Mouse (Mus musculus): ENCODE data around the gene Slc25a44.
"Not testable (repeated sequence)": the region's sequence is repeated elsewhere in the genome, so short reads cannot be mapped to it uniquely, and the experiment has no call there.

The Slc25a44 gene

GRCm38 (mm10) chr3:88412636-88413035 is 12.3 kb downstream of the Slc25a44 start:
- DNase-seq (ENCODE audit: low spot score in 2 of 2), result no peak

GRCm38 (mm10) chr3:88411681-88412080 is 13.3 kb downstream of the Slc25a44 start:
- DNase-seq (ENCODE audit: low spot score in 2 of 2), result no peak

DNA sequence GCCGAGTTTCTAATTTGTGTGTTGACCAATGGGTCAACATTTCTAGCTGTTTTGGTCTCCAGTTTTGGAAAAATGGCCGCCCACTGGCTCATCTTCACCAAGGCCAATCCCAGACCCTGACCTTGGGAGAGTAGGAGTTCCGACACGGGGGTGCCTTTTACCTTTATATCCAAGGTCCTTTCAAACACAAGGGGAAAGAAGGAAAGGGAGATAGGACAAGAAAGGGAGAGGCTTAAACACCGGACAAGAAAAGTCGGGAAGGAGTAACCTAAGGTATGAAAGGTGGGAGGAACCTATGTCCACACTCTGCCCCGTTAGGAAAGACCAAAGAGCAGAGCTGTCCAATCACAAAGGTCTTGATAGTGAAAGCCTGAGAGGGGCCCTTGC is 14.3 kb downstream of the Slc25a44 start:
- no peak for DNase-seq (ENCODE audit: low spot score in 2 of 2)

- peak; percentile 80 for DNase-seq (ENCODE audit: low spot score in 2 of 2)
These were observed 14.9 kb downstream of the Slc25a44 start, which contains the start of gene Pmf1 for GRCm38 (mm10) chr3:88409741-88410644. Gene Pmf1, minus strand, starts transcription at chr3:88410331.

DNA sequence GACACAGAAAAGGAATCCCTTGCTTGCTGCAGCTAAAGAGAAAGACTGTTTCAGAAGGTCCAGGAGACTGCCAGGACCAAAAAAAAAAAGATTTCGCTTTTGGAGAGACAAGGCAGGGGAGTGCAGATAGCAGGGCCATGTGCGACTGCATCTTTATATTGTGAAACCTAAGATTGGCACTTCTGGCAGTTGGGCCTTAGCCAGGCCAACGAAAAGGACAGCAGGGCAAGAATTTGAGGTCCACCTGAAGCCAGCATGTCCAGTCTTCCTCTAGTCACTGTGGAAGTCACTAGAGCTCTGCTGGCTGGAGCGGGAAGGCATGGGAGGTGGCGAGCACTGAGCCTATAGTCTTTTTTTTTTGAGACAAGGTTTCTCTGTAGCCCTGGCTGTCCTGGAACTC is 16.0 kb downstream of the Slc25a44 start:
- no peak for DNase-seq (ENCODE audit: low spot score in 2 of 2)

GRCm38 (mm10) chr3:88407529-88407928 is 17.4 kb downstream of the Slc25a44 start:
- DNase-seq (ENCODE audit: low spot score in 2 of 2), result no peak

DNA sequence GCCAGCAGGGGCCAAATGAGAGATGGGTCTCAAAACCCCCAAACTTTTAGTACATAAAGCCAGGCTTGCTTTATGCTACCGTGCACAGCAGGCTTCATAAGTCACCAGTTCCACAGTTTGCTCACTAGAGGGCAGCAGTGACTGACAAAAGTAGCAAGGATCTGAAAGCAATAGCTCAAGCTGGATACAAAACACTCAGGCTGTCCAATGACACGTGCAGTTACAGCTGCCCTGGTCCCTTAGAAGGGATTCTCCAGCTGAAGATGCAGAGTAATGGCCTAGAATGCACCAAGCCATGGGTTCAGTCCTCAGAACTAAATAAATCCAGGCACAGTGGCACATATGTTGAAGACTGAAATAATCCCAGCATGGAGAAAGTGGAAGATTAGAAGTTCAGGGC is 17.8 kb downstream of the Slc25a44 start:
- peak; percentile 19 to 60 for DNase-seq (ENCODE audit: low spot score in 2 of 2)

GRCm38 (mm10) chr3:88403522-88404230 is 21.3 kb downstream of the Slc25a44 start:
- no peak for DNase-seq (ENCODE audit: low spot score in 2 of 2)

DNA sequence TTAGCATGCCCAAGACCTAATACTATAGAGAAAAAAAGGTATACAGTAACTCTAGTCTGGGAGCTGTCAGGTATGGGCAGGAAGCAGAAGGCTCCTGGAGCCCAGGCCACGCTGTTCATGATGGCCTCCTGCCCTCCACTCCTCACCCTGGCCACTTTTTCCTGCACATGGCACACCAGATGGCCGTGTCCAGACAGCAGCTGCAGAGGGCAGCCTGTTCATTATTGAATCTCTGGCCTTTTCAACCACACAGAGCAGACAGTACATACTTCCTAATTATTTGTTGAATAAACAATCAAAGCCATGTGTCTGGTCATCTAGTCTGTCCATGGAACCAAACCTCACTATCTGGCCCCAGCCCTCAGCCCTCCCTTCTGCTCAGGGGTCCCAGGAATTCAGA is 26.3 kb downstream of the Slc25a44 start:
- no peak for DNase-seq (ENCODE audit: low spot score in 2 of 2)

GRCm38 (mm10) chr3:88395742-88396141 is 29.2 kb downstream of the Slc25a44 start:
- DNase-seq (ENCODE audit: low spot score in 2 of 2), result no peak

GRCm38 (mm10) chr3:88395288-88395687 is 29.7 kb downstream of the Slc25a44 start:
- DNase-seq (ENCODE audit: low spot score in 2 of 2), result no peak

DNA sequence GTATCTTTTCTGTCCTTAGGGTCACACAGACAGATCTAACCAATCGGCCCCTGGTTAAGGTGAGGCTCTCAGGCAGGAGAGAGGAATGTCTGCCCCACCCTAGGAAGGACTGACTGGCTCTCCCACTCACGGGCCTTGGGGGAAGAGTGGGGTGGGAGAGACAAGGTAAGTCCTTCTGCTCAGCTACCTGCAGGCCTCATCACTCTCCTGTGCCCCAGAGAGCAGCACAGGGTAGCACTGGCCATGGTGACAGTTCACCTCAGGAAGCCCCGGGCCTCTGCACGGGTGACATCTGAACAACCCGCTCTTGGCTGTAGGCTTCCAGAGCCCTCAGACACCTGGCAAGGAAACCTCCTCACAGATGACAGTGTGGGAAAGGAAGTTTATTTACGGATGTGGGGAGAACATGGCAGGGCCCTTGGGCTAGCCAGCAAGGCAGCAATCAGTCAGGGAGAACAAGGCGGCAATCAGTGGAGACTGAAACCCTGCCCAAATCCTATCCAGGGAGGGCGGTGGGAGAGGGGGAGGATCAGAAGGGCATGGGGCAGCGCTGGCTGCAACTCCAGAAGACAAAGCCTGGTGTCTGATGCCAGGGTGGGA is 31.1 kb downstream of the Slc25a44 start:
- no peak for DNase-seq (ENCODE audit: low spot score in 2 of 2)

GRCm38 (mm10) chr3:88384364-88384763 is 40.6 kb downstream of the Slc25a44 start, which contains the start of gene Bglap:
Gene Bglap, minus strand, starts transcription at chr3:88384464.
- DNase-seq (ENCODE audit: low spot score in 2 of 2), result no peak

DNA sequence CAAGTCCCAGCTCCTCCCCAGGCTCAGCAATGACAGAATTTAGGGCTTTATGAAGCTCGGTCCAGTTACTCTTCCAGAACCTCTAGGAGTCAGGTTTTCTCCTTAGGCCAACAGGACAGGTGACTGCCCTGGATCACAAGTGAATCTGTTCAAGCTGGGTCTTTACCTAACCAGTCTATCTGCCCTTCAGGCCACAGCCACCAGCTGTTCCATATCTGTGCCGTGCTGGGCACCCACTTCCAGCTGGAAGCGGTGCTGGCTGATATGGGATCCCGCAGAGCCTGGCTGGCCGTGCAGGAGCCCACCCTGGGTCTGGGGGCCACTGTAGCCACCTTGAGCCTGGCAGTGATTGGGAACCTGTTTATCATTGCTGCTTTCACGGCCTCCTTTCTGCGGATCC is 42.6 kb downstream of the Slc25a44 start:
- not testable (repeated sequence) for DNase-seq (ENCODE audit: low spot score in 2 of 2)

- DNase-seq (ENCODE audit: low spot score in 2 of 2), result not testable (repeated sequence)
These were observed 43.3 kb downstream of the Slc25a44 start for GRCm38 (mm10) chr3:88381389-88382315.

DNA sequence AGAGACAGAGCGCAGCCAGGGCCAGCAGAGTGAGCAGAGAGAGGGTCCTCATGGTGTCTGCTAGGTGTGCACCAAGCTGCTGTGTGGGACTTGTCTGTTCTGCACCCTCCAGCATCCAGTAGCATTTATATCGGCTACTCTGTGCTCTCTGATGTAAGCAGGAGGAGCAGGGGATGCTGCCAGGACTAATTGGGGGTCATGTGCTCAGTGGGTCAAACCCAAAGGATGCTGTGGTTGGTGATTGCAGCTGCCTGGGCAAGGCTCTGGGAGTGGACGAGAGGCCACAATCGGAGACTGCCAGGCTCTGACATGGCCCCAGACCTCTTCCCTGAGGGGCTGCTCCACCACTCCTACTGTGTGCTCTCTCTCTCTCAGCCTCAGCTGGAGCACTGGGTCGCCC is 46.3 kb downstream of the Slc25a44 start, which contains the start of gene Bglap2:
Bglap2 (minus strand) TSS at position 101 of the 400 bp plus-strand sequence.
- DNase-seq (ENCODE audit: low spot score in 2 of 2), result not testable (repeated sequence)

GRCm38 (mm10) chr3:88376644-88377043 is 48.3 kb downstream of the Slc25a44 start:
- not testable (repeated sequence) for DNase-seq (ENCODE audit: low spot score in 2 of 2)

DNA sequence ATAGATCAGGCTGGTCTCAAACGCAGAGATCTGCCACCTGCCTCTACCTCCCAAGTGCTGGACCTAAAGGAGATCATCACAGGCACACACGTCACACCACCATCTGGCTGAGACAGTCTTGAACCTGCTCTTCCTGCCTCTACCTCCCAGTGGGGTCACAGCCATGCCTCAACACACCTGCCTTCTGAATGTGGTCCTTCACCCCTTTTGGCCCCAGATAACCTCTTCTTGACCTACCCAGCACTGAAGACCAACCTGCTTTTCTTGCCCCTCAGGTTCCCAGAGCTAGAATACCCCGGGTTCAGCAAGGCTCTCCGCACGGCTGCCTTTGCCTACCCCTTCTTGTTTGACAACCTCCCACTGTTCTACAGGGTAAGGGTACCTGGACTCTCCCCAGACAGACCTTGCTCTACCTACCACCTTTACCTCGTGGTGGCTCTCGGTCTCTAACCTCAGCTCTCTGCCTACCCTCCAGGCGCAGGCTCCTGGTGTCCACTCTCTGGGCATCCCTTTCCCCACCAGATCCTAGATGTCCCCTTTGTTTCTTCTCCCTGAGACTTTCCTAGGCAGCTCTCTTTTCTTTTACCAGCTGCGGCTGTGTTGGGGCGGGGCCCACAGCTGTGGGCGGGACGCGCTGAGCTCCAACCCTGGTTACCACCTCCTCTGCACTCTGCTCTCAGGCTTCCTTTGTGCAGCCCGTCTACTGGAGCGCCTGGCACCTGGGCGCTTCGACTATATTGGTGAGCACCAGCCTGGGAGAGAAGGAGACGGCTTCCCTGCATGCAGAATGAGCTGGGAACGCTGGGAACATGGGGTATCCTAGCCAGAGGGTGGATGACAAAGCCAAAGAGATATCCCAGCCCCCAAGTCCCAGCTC is 49.0 kb downstream of the Slc25a44 start:
- not testable (repeated sequence) for DNase-seq (ENCODE audit: low spot score in 2 of 2)

- not testable (repeated sequence) for DNase-seq (ENCODE audit: low spot score in 2 of 2)
These were observed 52.3 kb downstream of the Slc25a44 start, which contains the start of gene Bglap3 for GRCm38 (mm10) chr3:88372643-88373042. Gene Bglap3, minus strand, starts transcription at chr3:88372743.

- DNase-seq (ENCODE audit: low spot score in 2 of 2), result not testable (repeated sequence)
These were observed 56.4 kb downstream of the Slc25a44 start for GRCm38 (mm10) chr3:88368511-88368910.

All from frontal cortex, postnatal 25 days (tissue).